Mouse (Mus musculus) granulocyte monocyte progenitor cell, adult 5-6 weeks (primary cell): ENCODE results near the gene Il17a. TPM values are rescaled to one million over a fixed set of nuclear protein-coding genes. Genes with fewer than 3 reads are reported as not detected.

Source experiments
- total RNA-seq, 2 experiments: library from RNA; stranded (forward) in 1 of 2; stranded (reverse) in 1 of 2; fragments of 200-712, 200-1000 nt in 1 of 2; fragments of >200 nt in 1 of 2; fragmentation: Nextera tagmentation in 1 of 2; gene quantifications; 2 replicates each; pipeline ENCODE4 v1.2.3; 2014 to 2017

Gene Il17a
- total RNA-seq, 2 experiments from 2014 or later = not detected

Other genes with a start within 250 kb of the Il17a start
- gene Pkhd1, start 112.8 kb upstream of the Il17a start, total RNA-seq (2014; fragmentation: Nextera tagmentation) = not detected in 2 replicates
- gene Pkhd1, start 112.8 kb upstream of the Il17a start, total RNA-seq (2017) = not detected in 2 replicates
- not detected in 2 replicates for gene Il17f, start 59.7 kb downstream of the Il17a start, total RNA-seq (2014; fragmentation: Nextera tagmentation)
- not detected in 2 replicates for gene Il17f, start 59.7 kb downstream of the Il17a start, total RNA-seq (2017)
- gene Mcm3, start 89.4 kb downstream of the Il17a start, total RNA-seq (2014; fragmentation: Nextera tagmentation) = 499 and 569 TPM in 2 replicates
- gene Mcm3, start 89.4 kb downstream of the Il17a start, total RNA-seq (2017) = 251 and 264 TPM in 2 replicates
- 3.0 and 3.1 TPM in 2 replicates for gene Paqr8, start 159.7 kb downstream of the Il17a start, total RNA-seq (2014; fragmentation: Nextera tagmentation)
- 2.6 and 2.9 TPM in 2 replicates for gene Paqr8, start 159.7 kb downstream of the Il17a start, total RNA-seq (2017)
- gene Efhc1, start 220.7 kb downstream of the Il17a start, total RNA-seq (2014; fragmentation: Nextera tagmentation) = not detected in 2 replicates
- 0.15 and 0.26 TPM in 2 replicates for gene Efhc1, start 220.7 kb downstream of the Il17a start, total RNA-seq (2017)